Mouse (Mus musculus): ENCODE measurements around the gene Mcm5.

- TF ChIP-seq CTCF (IDR thresholded peaks at IDR 0.05; ENCODE audit: low read depth, low read length) (no peak), POLR2A (IDR thresholded peaks at IDR 0.05; ENCODE audit: extremely low read depth, insufficient read depth, low read length) (no peak)
These were observed 9.9 kb downstream of the Mcm5 start for GRCm38 (mm10) chr8:75119287-75119686.

All from liver, adult 2 months (tissue).